Mouse (Mus musculus) granulocyte monocyte progenitor cell, adult 5-6 weeks (primary cell): ENCODE results near the gene Gpd2. TPM values are rescaled to one million over a fixed set of nuclear protein-coding genes. Genes with fewer than 3 reads are reported as not detected.

Experiments used
- ATAC-seq: replicated peaks from 2 replicates; pipeline ENCODE4 v1.8.0; 2016; ENCODE audit warnings: mild to moderate bottlenecking, moderate TSS enrichment, inconsistent platforms; ENCODE audit not compliant: poor library complexity, severe bottlenecking
- total RNA-seq, 2 experiments: library from RNA; stranded (forward) in 1 of 2; stranded (reverse) in 1 of 2; fragments of 200-712, 200-1000 nt in 1 of 2; fragments of >200 nt in 1 of 2; fragmentation: Nextera tagmentation in 1 of 2; gene quantifications; 2 replicates each; pipeline ENCODE4 v1.2.3; 2014 to 2017

Gpd2 gene
- total RNA-seq, 2 experiments from 2014 or later, result 19.2 to 31.1 TPM

- no peak for ATAC-seq
Measured at GRCm38 (mm10) chr2:57374647-57375046, 137.2 kb downstream of the Gpd2 start.

GRCm38 (mm10) chr2:57375138-57375837 lies 137.9 kb downstream of the Gpd2 start:
- no peak for ATAC-seq

- ATAC-seq, result no peak
Measured at GRCm38 (mm10) chr2:57378147-57378889, 140.9 kb downstream of the Gpd2 start.

- ATAC-seq, result no peak
Measured at GRCm38 (mm10) chr2:57384625-57385024, 147.2 kb downstream of the Gpd2 start.

- no peak for ATAC-seq
Measured at GRCm38 (mm10) chr2:57387816-57388215, 150.4 kb downstream of the Gpd2 start.

- ATAC-seq, result no peak
Measured at GRCm38 (mm10) chr2:57395071-57395470, 157.6 kb downstream of the Gpd2 start.

- no peak for ATAC-seq
Measured at GRCm38 (mm10) chr2:57396061-57396460, 158.6 kb downstream of the Gpd2 start.

- ATAC-seq, result no peak
Measured at GRCm38 (mm10) chr2:57397727-57398126, 160.3 kb downstream of the Gpd2 start.

GRCm38 (mm10) chr2:57407414-57408019 lies 170.1 kb downstream of the Gpd2 start:
- ATAC-seq, result peak; percentile 88

- ATAC-seq, result no peak
Measured at GRCm38 (mm10) chr2:57408413-57408812, 171.0 kb downstream of the Gpd2 start.

- no peak for ATAC-seq
Measured at GRCm38 (mm10) chr2:57411551-57411950, 174.1 kb downstream of the Gpd2 start.

GRCm38 (mm10) chr2:57414550-57415160 lies 177.2 kb downstream of the Gpd2 start:
- ATAC-seq, result no peak

- no peak for ATAC-seq
Measured at GRCm38 (mm10) chr2:57416711-57417110, 179.3 kb downstream of the Gpd2 start.

Other genes starting within 250 kb of the Gpd2 start
- 4.5 and 4.9 TPM in 2 replicates for gene Nr4a2, start 113.6 kb upstream of the Gpd2 start, total RNA-seq (2014; fragmentation: Nextera tagmentation)
- 1.3 and 2.1 TPM in 2 replicates for gene Nr4a2, start 113.6 kb upstream of the Gpd2 start, total RNA-seq (2017)